Mouse (Mus musculus) MEL (cell line): ENCODE results near the gene Arhgef2. TPM values are rescaled to one million over a fixed set of nuclear protein-coding genes. Genes with fewer than 3 reads are reported as not detected.
A peak's percentile ranks its signal among the peaks of the same experiment; 100 is the strongest.

Experiments used
- DNase-seq: peaks from one replicate; pipeline ENCODE4 v3.0.0; 2011; ENCODE audit warnings: low read depth, low spot score
- H3K27ac ChIP-seq: 2 replicates; pipeline ENCODE4 v1.5.1; 2012; ENCODE audit warnings: low read depth, mild to moderate bottlenecking, control low read depth, low read length, moderate library complexity; ENCODE audit not compliant: control insufficient read depth
- H3K27me3 ChIP-seq, 2 experiments: fragments of 150-350 bp in 1 of 2; sonication (generic) in 1 of 2; 2 replicates each; pipeline ENCODE4 v1.6.1; 2012; ENCODE audit warnings: low read length in 2 of 2, mild to moderate bottlenecking in 2 of 2, improper control_type of control experiment in 1 of 2, moderate library complexity in 1 of 2; ENCODE audit not compliant: insufficient read depth in 2 of 2, control insufficient read depth in 1 of 2
- H3K36me3 ChIP-seq, 2 experiments: 2 replicates each; pipeline ENCODE4 v1.6.1; 2012 to 2014; ENCODE audit warnings: low read length in 2 of 2, improper control_type of control experiment in 1 of 2, inconsistent platforms in 1 of 2, mild to moderate bottlenecking in 1 of 2; ENCODE audit not compliant: insufficient read depth in 2 of 2, control insufficient read depth in 1 of 2
- H3K4me1 ChIP-seq, 2 experiments: fragments of 150-350 bp in 1 of 2; sonication (generic) in 1 of 2; 2 replicates each; pipeline ENCODE4 v1.6.1; 2012; ENCODE audit warnings: low read length in 2 of 2, improper control_type of control experiment in 1 of 2, mild to moderate bottlenecking in 1 of 2; ENCODE audit not compliant: insufficient read depth in 2 of 2, control insufficient read depth in 1 of 2
- H3K4me3 ChIP-seq, 2 experiments: fragments of 150-350 bp in 1 of 2; sonication (generic) in 1 of 2; 2 replicates each; pipeline ENCODE4 v1.5.1; 2012; ENCODE audit warnings: low read depth in 2 of 2, low read length in 2 of 2, mild to moderate bottlenecking in 2 of 2, moderate library complexity in 2 of 2, control low read depth in 1 of 2, improper control_type of control experiment in 1 of 2; ENCODE audit not compliant: control insufficient read depth in 1 of 2, insufficient read depth in 1 of 2
- H3K79me2 ChIP-seq: 2 replicates; pipeline ENCODE4 v1.6.1; 2012; ENCODE audit warnings: mild to moderate bottlenecking, low read length, moderate library complexity; ENCODE audit not compliant: control insufficient read depth, poor library complexity, insufficient read depth
- H3K9ac ChIP-seq: 2 replicates; pipeline ENCODE4 v1.6.1; 2012; ENCODE audit warnings: low read depth, mild to moderate bottlenecking, control low read depth, low read length, moderate library complexity; ENCODE audit not compliant: control insufficient read depth, poor library complexity, severe bottlenecking
- H3K9me3 ChIP-seq: fragments of 150-350 bp; sonication (generic); replicated peaks from 2 replicates; pipeline ENCODE4 v1.6.1; 2012; ENCODE audit warnings: mild to moderate bottlenecking, low read length, improper control_type of control experiment, moderate library complexity; ENCODE audit not compliant: insufficient read depth
- CHD2 ChIP-seq: IDR thresholded peaks from 2 replicates; pipeline ENCODE4 v1.6.1; 2011; ENCODE audit warnings: low read length, improper control_type of control experiment
- CTCF ChIP-seq, 3 experiments: IDR thresholded peaks in 2 of 3; conservative IDR thresholded peaks in 1 of 3; 2 replicates each; pipeline ENCODE4 v1.5.1; 2011 to 2012; ENCODE audit warnings: low read length in 3 of 3, low read depth in 2 of 3, mild to moderate bottlenecking in 2 of 3, improper control_type of control experiment in 1 of 3, inconsistent platforms in 1 of 3, mixed read lengths in 1 of 3, moderate library complexity in 1 of 3; ENCODE audit not compliant: control insufficient read depth in 1 of 3, insufficient read depth in 1 of 3, poor library complexity in 1 of 3, severe bottlenecking in 1 of 3
- GABPA ChIP-seq: IDR thresholded peaks from 2 replicates; pipeline ENCODE4 v1.6.1; 2012; ENCODE audit warnings: low read depth, mild to moderate bottlenecking, inconsistent platforms, low read length, improper control_type of control experiment, moderate library complexity
- GATA1 ChIP-seq: IDR thresholded peaks from 2 replicates; pipeline ENCODE4 v1.6.1; 2011; ENCODE audit warnings: low read depth, low read length, improper control_type of control experiment
- MAFK ChIP-seq: IDR thresholded peaks from 2 replicates; pipeline ENCODE4 v1.6.1; 2011; ENCODE audit warnings: low read depth, mild to moderate bottlenecking, low read length, improper control_type of control experiment, borderline replicate concordance
- NRF1 ChIP-seq: IDR thresholded peaks from 2 replicates; pipeline ENCODE4 v1.6.1; 2014; ENCODE audit warnings: low read depth, mild to moderate bottlenecking, inconsistent platforms, low read length, improper control_type of control experiment, moderate library complexity; ENCODE audit not compliant: poor library complexity, insufficient read depth, severe bottlenecking
- POLR2A ChIP-seq, 2 experiments: IDR thresholded peaks; 2 replicates each; pipeline ENCODE4 v1.6.1; 2011 to 2012; ENCODE audit warnings: low read length in 2 of 2, mild to moderate bottlenecking in 2 of 2, control low read depth in 1 of 2, improper control_type of control experiment in 1 of 2, low read depth in 1 of 2, moderate library complexity in 1 of 2; ENCODE audit not compliant: control insufficient read depth in 1 of 2, insufficient read depth in 1 of 2, poor library complexity in 1 of 2
- POLR2AphosphoS2 ChIP-seq: IDR thresholded peaks from 2 replicates; pipeline ENCODE4 v1.6.1; 2011; ENCODE audit warnings: low read length, improper control_type of control experiment
- POLR2AphosphoS5 ChIP-seq: IDR thresholded peaks from 2 replicates; pipeline ENCODE4 v1.6.1; 2012; ENCODE audit warnings: low read depth, borderline replicate concordance, mild to moderate bottlenecking, inconsistent platforms, low read length, moderate library complexity, mixed read lengths
- TBP ChIP-seq: IDR thresholded peaks from 2 replicates; pipeline ENCODE4 v1.8.0; 2011; ENCODE audit warnings: low read depth, low read length, improper control_type of control experiment
- USF1 ChIP-seq: IDR thresholded peaks from 2 replicates; pipeline ENCODE4 v1.6.1; 2014; ENCODE audit warnings: low read depth, mild to moderate bottlenecking, inconsistent platforms, low read length, improper control_type of control experiment, moderate library complexity
- ZNF384 ChIP-seq: IDR thresholded peaks from 2 replicates; pipeline ENCODE4 v1.6.1; 2012; ENCODE audit warnings: low read depth, mild to moderate bottlenecking, inconsistent platforms, low read length, improper control_type of control experiment
- polyA plus RNA-seq, 2 experiments: library from polyadenylated mRNA; stranded (reverse) in 1 of 2; unstranded in 1 of 2; fragments of >175 nt in 1 of 2; fragments of >200 nt in 1 of 2; gene quantifications; 2 replicates each; pipeline versions ENCODE4 v1.2.1 to v1.2.4; 2012; ENCODE audit warnings: low replicate concordance in 2 of 2, low read depth in 1 of 2; ENCODE audit not compliant: insufficient read length in 2 of 2, insufficient read depth in 1 of 2, missing spikeins in 1 of 2
- total RNA-seq: library from RNA; depleted of rRNA; stranded (reverse); fragments of 300-350 nt; gene quantifications from 2 replicates; pipeline ENCODE4 v1.2.3, GENCODE M21; 2012

The Arhgef2 gene
- total and polyA plus RNA-seq, 3 experiments: 113 to 183 TPM; not detected in 1

GRCm38 (mm10) chr3:88643078-88643477 lies 37.3 kb downstream of the Arhgef2 start:
- no peaks in the 10 kb centered on the region for H3K9me3 ChIP-seq
- H3K27ac ChIP-seq: no peak overlapping the region
- H3K27me3 ChIP-seq: no peaks in the 10 kb centered on the region
- DNase-seq: no peak
- H3K36me3 ChIP-seq: peaks cover 0 to 55% of the 10 kb centered on the region in 2 experiments; a peak in 2 of 4 replicates
- H3K9ac ChIP-seq: no peak overlapping the region
- no peak overlapping the region for H3K4me3 ChIP-seq
- no peaks in the 10 kb centered on the region for H3K4me1 ChIP-seq
- H3K79me2 ChIP-seq: no peaks in the 10 kb centered on the region
- no peak for TF ChIP-seq USF1

- peaks cover 2 to 43% of the 10 kb centered on the region in 2 experiments; a peak in 3 of 4 replicates for H3K36me3 ChIP-seq
- TF ChIP-seq GATA1 (no peak), POLR2AphosphoS5 (no peak), USF1 (no peak), ZNF384 (no peak), MAFK (no peak), CHD2 (no peak), TBP (no peak), NRF1 (no peak), GABPA (no peak)
- H3K9ac ChIP-seq: no peak overlapping the region
- no peak for DNase-seq
- no peak overlapping the region for H3K27ac ChIP-seq
- H3K27me3 ChIP-seq: no peaks in the 10 kb centered on the region
- no peak overlapping the region for H3K4me3 ChIP-seq
- H3K9me3 ChIP-seq: no peaks in the 10 kb centered on the region
- peaks cover 0 to 2% of the 10 kb centered on the region in 2 experiments; a peak in 2 of 4 replicates for H3K4me1 ChIP-seq
- no peaks in the 10 kb centered on the region for H3K79me2 ChIP-seq
Observed at GRCm38 (mm10) chr3:88645937-88646336, 40.2 kb downstream of the Arhgef2 start.

- Histone ChIP-seq H3K9ac (no peak overlapping the region), H3K9me3 (no peaks in the 10 kb centered on the region), H3K27ac (no peak overlapping the region), H3K4me3 (no peak overlapping the region), H3K36me3 (peaks cover 7 to 41% of the 10 kb centered on the region in 2 experiments), H3K79me2 (no peaks in the 10 kb centered on the region), H3K27me3 (no peaks in the 10 kb centered on the region), H3K4me1 (peaks cover 3 to 8% of the 10 kb centered on the region in 2 experiments)
- TF ChIP-seq CTCF (IDR thresholded peaks at IDR 0.05 in 2 of 3, conservative IDR thresholded peaks at IDR 0.05 in 1 of 3; ENCODE audit: control insufficient read depth in 1 of 3, insufficient read depth in 1 of 3, low read depth in 2 of 3, low read length in 3 of 3, poor library complexity in 1 of 3, severe bottlenecking in 1 of 3) (no peak), POLR2AphosphoS2 (0 out of 2 replicates have a peak, but pooled peaks have one; percentile 2), POLR2A (IDR thresholded peaks at IDR 0.05; ENCODE audit: control insufficient read depth in 1 of 2, insufficient read depth in 1 of 2, low read depth in 1 of 2, low read length in 2 of 2, poor library complexity in 1 of 2) (0 out of 4 replicates have a peak, but pooled peaks of 1 of the 2 experiments have one; percentile 12)
- no peak for DNase-seq
Observed at GRCm38 (mm10) chr3:88646426-88646995, 40.7 kb downstream of the Arhgef2 start.
